Mouse (Mus musculus) small intestine, adult 2 months (tissue): ENCODE data around the gene Arl15.

Experiments used
- CTCF ChIP-seq: fragments of 200-500 bp; IDR thresholded peaks from 2 replicates; pipeline ENCODE4 v1.5.1; 2012; ENCODE audit warnings: low read depth, mild to moderate bottlenecking, control low read depth, inconsistent platforms, low read length, moderate library complexity, mixed read lengths; ENCODE audit not compliant: insufficient replicate concordance, insufficient read length; ENCODE audit errors: extremely low read depth
- POLR2A ChIP-seq: fragments of 200-500 bp; IDR thresholded peaks from 2 replicates; pipeline ENCODE4 v1.6.1; 2012; ENCODE audit warnings: low read depth, mild to moderate bottlenecking, control low read depth, inconsistent platforms, low read length, moderate library complexity

DNA sequence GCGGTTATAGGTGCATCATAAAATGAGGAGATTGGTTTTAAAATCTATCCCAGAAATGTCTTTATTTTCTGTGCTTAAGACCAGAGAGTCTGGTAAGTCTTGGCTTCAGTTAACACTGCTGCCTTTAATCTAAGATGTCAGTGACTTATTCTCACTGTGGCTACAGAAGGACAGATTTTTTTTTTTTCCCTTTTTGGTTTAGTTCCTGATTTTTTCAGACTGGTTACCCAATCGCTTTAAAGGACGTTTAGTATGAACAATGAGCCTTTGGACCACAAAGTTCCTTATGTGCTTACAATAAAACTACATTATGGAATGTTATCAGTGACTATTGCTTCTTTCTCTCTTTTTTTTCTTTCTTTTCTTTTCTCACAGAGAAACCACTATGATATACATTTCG, 81.4 kb downstream of the Arl15 start:
- TF ChIP-seq CTCF (no peak), POLR2A (no peak)
